Mouse (Mus musculus): ENCODE results near the gene Olfml2a. TPM values are rescaled to one million over a fixed set of nuclear protein-coding genes. Genes with fewer than 3 reads are reported as not detected.

Gene Olfml2a
- polyA plus RNA-seq, 1 experiment from 2014 or later = 0.12 TPM

DNA sequence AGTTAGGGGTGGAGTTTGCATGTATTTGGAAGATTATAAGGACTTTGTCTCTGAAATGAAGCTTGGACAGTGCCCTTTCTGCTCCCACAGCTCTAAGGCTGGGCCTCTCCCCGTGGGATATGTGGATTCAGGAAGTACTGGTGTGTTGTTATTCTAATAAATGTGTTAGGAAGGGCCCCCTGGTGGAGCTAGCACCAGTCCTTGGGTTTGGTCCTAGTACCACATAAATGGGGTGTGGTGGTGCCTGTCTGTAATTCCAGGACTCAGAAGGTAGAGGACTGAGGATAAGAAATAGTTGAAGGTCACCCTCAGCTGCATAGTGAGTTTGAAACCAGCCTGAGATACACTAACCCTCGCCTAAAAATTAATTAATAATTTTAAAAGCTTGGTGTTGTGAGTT, 41.4 kb downstream of the Olfml2a start:
- Histone ChIP-seq H3K9me3 (replicated peaks) (no peaks in the 10 kb centered on the region), H3K36me3 (no peaks in the 10 kb centered on the region), H3K9ac (no peak overlapping the region), H3K27me3 (replicated peaks) (peaks cover 19% of the 10 kb centered on the region), H3K27ac (no peak overlapping the region), H3K4me3 (no peak overlapping the region), H3K4me2 (no peak overlapping the region), H3K4me1 (peaks cover 44% of the 10 kb centered on the region)
- ATAC-seq = no peak
- WGBS (ENCODE audit: insufficient replicate concordance) = 14% methylated on average over 2 of the region's 2 CpGs

DNA sequence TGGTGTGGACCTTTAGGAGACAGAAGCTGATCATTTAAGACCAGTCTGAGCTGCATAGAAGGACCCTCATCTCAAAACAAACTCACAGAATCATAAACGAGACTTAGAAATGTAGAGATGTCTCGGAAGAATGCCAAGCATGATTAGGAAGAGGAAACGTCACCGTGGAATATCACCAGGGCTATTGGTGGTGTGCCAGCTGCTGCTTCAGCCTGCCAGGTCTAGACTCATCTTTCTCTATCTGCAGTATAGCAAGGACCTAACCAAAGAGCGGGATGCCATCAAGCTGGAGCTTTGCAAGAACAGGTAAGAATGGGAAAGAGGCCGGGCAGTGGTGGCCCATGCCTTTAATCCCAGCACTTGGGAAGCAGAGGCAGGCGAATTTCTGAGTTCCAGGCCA, 41.9 kb downstream of the Olfml2a start:
- Histone ChIP-seq H3K9me3 (replicated peaks) (no peaks in the 10 kb centered on the region), H3K27ac (no peak overlapping the region), H3K4me3 (no peak overlapping the region), H3K4me2 (no peak overlapping the region), H3K36me3 (no peaks in the 10 kb centered on the region), H3K4me1 (peaks cover 43% of the 10 kb centered on the region), H3K9ac (no peak overlapping the region), H3K27me3 (replicated peaks) (peaks cover 21% of the 10 kb centered on the region)
- 65% methylated on average over 7 of the region's 7 CpGs for WGBS (ENCODE audit: insufficient replicate concordance)
- no peak for ATAC-seq

DNA sequence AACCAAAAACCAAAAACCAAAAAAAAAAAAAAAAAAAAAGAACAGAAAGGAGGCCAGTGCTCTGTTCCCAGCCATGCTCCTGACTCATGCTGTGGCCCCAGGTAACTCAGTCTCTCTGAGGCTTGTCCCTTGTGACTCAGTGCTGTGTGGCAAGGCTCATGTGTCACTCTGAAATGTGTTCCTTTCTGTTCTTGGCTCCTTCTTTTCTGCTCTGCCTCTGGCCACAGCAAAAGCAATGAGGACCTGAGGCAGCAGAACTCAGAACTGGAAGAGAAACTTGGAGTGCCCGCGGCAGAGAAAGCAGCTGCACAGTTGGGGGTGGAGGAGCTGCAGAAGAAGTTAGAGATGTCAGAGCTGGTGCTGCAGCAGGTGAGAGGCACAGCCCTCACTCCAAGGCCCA, 42.4 kb downstream of the Olfml2a start:
- no peak for ATAC-seq
- Histone ChIP-seq H3K27ac (no peak overlapping the region), H3K27me3 (replicated peaks) (peaks cover 22% of the 10 kb centered on the region), H3K4me3 (no peak overlapping the region), H3K9ac (no peak overlapping the region), H3K4me1 (peaks cover 38% of the 10 kb centered on the region), H3K36me3 (no peaks in the 10 kb centered on the region), H3K4me2 (no peak overlapping the region), H3K9me3 (replicated peaks) (no peaks in the 10 kb centered on the region)
- 33% methylated on average over 2 of the region's 2 CpGs for WGBS (ENCODE audit: insufficient replicate concordance)

DNA sequence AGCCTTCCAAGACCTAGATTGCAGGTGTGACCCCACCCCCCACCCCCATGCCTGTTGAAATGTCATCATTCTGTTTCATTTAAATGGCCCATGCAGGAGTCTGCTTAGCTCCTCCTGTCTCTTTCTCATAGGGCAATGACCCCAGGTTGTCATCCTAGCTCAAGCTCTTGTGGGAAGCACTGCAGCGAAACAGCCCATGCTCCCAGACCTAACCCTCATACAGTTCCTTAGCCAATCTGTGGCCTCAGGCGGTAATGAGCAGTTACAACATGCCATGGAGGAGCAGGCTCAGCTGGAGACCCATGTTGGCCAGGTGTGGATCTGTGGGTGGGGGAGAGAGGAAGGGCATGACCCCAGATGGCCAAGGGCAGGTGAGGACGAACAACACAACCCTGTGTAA, 43.4 kb downstream of the Olfml2a start:
- no peak overlapping the region for H3K9ac ChIP-seq
- H3K27ac ChIP-seq = no peak overlapping the region
- no peak for ATAC-seq
- peaks cover 32% of the 10 kb centered on the region for H3K27me3 ChIP-seq (replicated peaks)
- H3K4me3 ChIP-seq = no peak overlapping the region
- peaks cover 28% of the 10 kb centered on the region for H3K4me1 ChIP-seq
- H3K36me3 ChIP-seq = no peaks in the 10 kb centered on the region
- H3K4me2 ChIP-seq = no peak overlapping the region
- 57% methylated on average over 3 of the region's 3 CpGs for WGBS (ENCODE audit: insufficient replicate concordance)
- H3K9me3 ChIP-seq (replicated peaks) = no peaks in the 10 kb centered on the region

DNA sequence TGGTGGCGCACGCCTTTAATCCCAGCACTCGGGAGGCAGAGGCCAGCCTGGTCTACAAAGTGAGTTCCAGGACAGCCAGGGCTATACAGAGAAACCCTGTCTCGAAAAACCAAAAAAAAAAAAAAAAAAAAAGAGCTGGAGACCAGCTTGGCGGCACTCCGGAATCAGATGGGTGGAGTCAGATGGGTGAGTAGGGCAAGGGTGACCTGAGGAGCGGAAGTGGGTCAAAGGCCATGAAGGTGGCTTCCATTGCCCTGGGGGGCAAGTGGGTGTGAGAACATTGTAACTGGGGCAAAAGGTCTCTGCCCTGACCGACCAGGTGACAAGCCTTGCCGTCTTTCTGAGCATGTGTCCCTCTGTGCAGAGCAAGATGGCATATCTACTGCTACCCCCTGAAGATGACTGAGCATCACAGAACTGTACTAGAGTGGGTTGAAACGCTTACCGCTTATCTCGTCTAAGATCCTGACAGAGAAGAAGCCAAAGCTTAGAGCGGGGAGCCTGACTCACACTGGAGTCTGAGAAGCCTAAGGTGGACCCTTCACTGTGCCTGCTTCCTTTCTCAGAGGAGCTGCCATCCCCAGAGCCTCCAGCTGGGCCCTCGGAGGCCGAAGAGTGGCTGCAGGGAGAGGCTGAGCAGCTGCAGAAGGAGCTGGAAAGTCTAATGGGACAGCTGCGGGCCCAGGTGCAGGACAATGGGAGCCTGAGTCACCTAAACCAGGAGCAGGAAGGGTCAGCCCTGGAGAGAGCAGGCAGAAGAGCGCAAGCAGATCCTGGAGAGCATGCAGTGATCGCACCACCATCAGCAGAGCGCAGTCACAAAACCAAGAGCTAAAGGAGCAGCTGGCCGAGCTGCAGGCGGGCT, 44.4 kb downstream of the Olfml2a start:
- H3K4me1 ChIP-seq = peaks cover 18% of the 10 kb centered on the region
- no peaks in the 10 kb centered on the region for H3K36me3 ChIP-seq
- H3K27me3 ChIP-seq (replicated peaks) = peaks cover 40% of the 10 kb centered on the region
- no peak overlapping the region for H3K9ac ChIP-seq
- H3K27ac ChIP-seq = no peak overlapping the region
- no peak overlapping the region for H3K4me2 ChIP-seq
- 67% methylated on average over 21 of the region's 21 CpGs for WGBS (ENCODE audit: insufficient replicate concordance)
- no peak overlapping the region for H3K4me3 ChIP-seq
- H3K9me3 ChIP-seq (replicated peaks) = no peaks in the 10 kb centered on the region
- ATAC-seq = no peak

DNA sequence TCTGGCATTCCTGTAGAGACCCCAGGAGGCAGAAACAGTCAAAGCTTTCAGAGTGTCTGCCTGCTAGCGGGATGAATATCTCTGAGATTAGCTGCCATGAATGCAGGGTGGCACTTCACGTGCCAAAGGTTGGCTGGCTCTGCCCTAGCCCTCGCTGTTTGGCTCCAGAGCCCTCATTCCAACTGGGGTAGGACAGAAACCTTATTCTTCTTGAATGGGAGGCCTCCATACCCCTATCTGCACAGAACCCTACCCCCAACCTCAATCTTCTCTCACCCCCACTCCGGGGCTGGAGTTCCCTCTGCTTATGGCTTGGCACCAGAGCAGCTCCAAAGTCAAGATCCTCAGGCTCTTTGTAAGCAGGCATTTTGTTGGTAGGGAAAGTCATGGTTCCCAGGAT, 46.1 kb downstream of the Olfml2a start:
- Histone ChIP-seq H3K4me3 (no peak overlapping the region), H3K9me3 (replicated peaks) (no peaks in the 10 kb centered on the region), H3K27me3 (replicated peaks) (peaks cover 42% of the 10 kb centered on the region), H3K36me3 (no peaks in the 10 kb centered on the region), H3K27ac (no peak overlapping the region), H3K9ac (no peak overlapping the region), H3K4me2 (no peak overlapping the region), H3K4me1 (peaks cover 13% of the 10 kb centered on the region)
- WGBS (ENCODE audit: insufficient replicate concordance) = 76% methylated on average over 4 of the region's 4 CpGs
- no peak for ATAC-seq

DNA sequence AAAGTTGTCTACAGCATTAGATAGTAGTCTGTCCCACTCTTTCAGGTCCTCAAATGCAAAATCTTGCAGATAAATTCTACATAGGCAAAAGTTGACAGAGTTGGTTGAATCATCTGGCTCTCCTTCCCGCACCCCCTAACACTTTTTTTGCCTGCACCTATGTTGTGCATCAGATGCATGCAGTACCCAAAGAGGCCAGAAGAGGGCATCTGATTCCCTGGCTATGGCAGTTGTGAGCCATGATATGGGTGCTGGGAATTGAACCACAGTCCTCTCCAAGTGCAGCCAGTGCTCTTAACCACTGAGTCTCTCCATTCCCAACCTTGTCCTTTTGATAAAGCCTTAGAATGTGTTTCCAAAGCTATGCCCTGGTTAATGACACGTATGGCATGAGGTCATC, 51.7 kb downstream of the Olfml2a start:
- no peak overlapping the region for H3K4me3 ChIP-seq
- peaks cover 16% of the 10 kb centered on the region for H3K9me3 ChIP-seq (replicated peaks)
- ATAC-seq = no peak
- no peak overlapping the region for H3K9ac ChIP-seq
- H3K27me3 ChIP-seq (replicated peaks) = peaks cover 21% of the 10 kb centered on the region
- H3K4me1 ChIP-seq = peaks cover 14% of the 10 kb centered on the region
- 90% methylated on average over 2 of the region's 2 CpGs for WGBS (ENCODE audit: insufficient replicate concordance)
- no peaks in the 10 kb centered on the region for H3K36me3 ChIP-seq
- H3K27ac ChIP-seq = no peak overlapping the region
- no peak overlapping the region for H3K4me2 ChIP-seq

DNA sequence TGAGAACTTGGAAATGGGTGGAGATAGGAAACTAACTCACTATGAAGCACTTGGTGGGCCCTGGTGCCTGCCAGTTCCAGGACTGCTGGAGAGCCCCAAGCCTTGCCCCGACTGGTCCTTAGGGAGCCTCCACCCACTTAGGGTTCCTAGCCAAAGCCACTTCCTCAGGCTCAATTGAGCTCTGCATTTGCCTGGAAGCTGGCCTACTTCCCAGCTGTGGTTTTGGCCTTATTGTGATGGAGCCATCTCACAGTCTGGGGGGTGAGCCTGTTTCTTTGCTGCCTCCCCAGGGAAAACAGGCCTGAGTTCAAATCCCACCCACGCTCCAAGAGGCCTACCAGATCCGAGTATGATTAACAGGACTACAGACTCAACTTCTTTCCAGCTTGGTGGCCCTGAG, 54.8 kb downstream of the Olfml2a start:
- 67% methylated on average over 3 of the region's 3 CpGs for WGBS (ENCODE audit: insufficient replicate concordance)
- no peak overlapping the region for H3K27ac ChIP-seq
- H3K27me3 ChIP-seq (replicated peaks) = no peaks in the 10 kb centered on the region
- no peak overlapping the region for H3K4me2 ChIP-seq
- no peak overlapping the region for H3K9ac ChIP-seq
- no peak for ATAC-seq
- H3K4me3 ChIP-seq = no peak overlapping the region
- peaks cover 16% of the 10 kb centered on the region for H3K9me3 ChIP-seq (replicated peaks)
- peaks cover 37% of the 10 kb centered on the region for H3K4me1 ChIP-seq
- H3K36me3 ChIP-seq = no peaks in the 10 kb centered on the region

DNA sequence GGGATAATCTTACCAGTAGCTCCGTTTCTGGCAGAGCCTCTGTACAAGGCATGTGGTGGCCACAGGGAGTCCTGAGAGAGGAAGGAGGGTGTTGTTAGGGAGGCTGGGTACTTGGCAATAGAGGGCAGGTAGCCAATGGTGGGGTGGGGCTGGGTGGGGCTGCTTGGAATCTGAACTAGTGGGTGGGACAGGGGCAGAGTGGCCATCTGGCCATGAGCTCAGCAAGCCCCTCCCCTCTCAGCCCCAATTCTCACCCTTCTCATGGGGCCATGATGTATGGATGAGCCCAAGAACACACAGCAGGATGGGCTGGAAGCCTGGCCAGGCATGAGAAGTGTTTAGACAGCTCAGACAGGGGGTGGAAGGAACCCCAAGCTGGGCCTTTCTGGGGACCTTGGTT, 55.6 kb downstream of the Olfml2a start:
- H3K36me3 ChIP-seq = no peaks in the 10 kb centered on the region
- no peak overlapping the region for H3K9ac ChIP-seq
- H3K9me3 ChIP-seq (replicated peaks) = peaks cover 16% of the 10 kb centered on the region
- H3K4me1 ChIP-seq = peaks cover 45% of the 10 kb centered on the region
- H3K4me2 ChIP-seq = no peak overlapping the region
- 50% methylated on average over 1 of the region's 1 CpGs for WGBS (ENCODE audit: insufficient replicate concordance)
- H3K4me3 ChIP-seq = no peak overlapping the region
- no peaks in the 10 kb centered on the region for H3K27me3 ChIP-seq (replicated peaks)
- ATAC-seq = no peak
- no peak overlapping the region for H3K27ac ChIP-seq

DNA sequence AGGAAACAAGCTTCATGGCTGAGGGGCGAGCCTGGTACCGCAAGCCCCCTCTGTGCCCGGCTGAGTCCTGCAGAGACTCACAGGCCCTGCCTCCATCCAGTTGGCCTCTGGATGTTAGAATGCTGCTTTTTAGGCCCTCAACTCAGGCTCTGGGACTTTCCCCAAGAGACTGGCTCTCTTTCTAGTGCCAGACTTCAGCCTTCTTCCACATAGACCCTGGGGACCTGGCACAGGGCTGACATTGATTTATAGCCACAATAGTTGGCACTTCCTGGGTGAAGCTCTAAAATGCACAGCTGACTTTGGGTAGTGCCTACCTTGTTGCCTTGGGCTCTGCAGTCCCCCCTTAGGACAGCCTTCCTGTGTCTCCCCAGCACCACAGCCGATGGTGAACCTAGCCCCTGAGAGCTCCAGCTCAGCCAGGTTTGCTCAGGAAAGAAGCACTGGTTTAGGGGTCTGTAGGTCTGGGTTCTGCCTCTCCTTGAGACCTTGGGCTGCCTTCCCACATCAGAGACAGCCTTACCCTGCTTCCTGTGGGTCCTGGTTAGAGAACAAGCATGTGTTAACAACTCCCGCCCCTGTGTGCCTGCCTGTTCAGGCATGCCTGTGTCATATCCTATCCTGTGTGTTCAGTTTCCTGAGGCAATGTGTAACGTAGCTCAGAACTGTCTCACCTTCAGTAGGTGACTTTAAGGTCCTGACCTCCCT, 56.2 kb downstream of the Olfml2a start:
- Histone ChIP-seq H3K27ac (0 out of 2 replicates have a peak overlapping the region, but pooled peaks have one; percentile 62), H3K4me2 (no peak overlapping the region), H3K27me3 (replicated peaks) (no peaks in the 10 kb centered on the region), H3K9ac (no peak overlapping the region), H3K9me3 (replicated peaks) (peaks cover 16% of the 10 kb centered on the region), H3K36me3 (no peaks in the 10 kb centered on the region), H3K4me1 (peaks cover 45% of the 10 kb centered on the region), H3K4me3 (no peak overlapping the region)
- no peak for ATAC-seq
- 82% methylated on average over 6 of the region's 6 CpGs for WGBS (ENCODE audit: insufficient replicate concordance)

DNA sequence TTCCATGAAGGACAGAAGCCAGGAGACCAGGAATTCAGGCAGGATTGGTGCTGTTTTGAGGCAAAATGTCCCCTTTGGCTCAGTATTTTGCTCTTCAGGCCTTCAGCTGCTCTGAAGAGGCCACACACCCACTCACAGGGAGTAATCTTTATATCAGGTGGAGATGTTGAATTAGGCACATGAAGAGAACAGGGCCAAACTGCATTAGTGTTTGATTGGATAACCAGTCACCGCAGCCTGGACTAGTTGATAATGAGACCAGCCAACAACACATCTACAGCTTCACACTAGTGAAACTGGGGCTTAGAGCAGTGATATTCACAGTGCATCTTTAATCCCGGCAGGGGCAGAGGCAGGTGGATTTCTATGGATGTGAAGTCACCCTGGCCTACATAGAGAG, 57.2 kb downstream of the Olfml2a start:
- H3K27me3 ChIP-seq (replicated peaks) = no peaks in the 10 kb centered on the region
- H3K27ac ChIP-seq = peak overlapping the region; percentile 62
- ATAC-seq = peak; percentile 88
- peaks cover 10% of the 10 kb centered on the region for H3K9me3 ChIP-seq (replicated peaks)
- no peak overlapping the region for H3K4me3 ChIP-seq
- H3K4me2 ChIP-seq = peak overlapping the region; percentile 13; the same call in 1 of the 2 replicates
- H3K4me1 ChIP-seq = peaks cover 45% of the 10 kb centered on the region
- WGBS (ENCODE audit: insufficient replicate concordance) = 52% methylated on average over 2 of the region's 2 CpGs
- H3K9ac ChIP-seq = no peak overlapping the region
- H3K36me3 ChIP-seq = no peaks in the 10 kb centered on the region

DNA sequence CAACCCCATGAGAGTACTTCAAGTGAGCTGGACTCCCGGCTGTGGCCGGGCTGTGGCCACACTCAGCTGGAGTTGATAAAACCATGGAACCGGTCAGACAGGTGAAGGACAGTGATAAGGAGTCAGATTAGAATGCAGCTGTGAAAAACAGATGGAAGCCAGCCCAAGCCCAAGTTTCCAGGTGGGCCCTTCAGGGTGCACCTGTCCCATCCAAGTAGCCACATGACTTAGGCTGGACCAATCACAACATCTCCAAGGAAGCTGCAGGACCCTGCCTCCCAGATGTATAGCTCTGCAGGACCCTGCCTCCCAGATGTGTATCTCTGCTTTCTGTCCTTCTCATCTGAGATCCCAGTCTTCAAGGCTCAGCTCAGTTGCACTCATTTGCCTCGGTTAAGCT, 60.2 kb downstream of the Olfml2a start:
- no peak overlapping the region for H3K9ac ChIP-seq
- 0 out of 2 replicates have a peak, but pooled peaks have one; percentile 7 for ATAC-seq
- no peak overlapping the region for H3K27ac ChIP-seq
- no peaks in the 10 kb centered on the region; the same call in 1 of the 2 replicates for H3K27me3 ChIP-seq (replicated peaks)
- no peaks in the 10 kb centered on the region for H3K9me3 ChIP-seq (replicated peaks)
- peaks cover 50% of the 10 kb centered on the region for H3K4me1 ChIP-seq
- no peak overlapping the region for H3K4me3 ChIP-seq
- 38% methylated on average over 4 of the region's 4 CpGs for WGBS (ENCODE audit: insufficient replicate concordance)
- no peak overlapping the region for H3K4me2 ChIP-seq
- no peaks in the 10 kb centered on the region for H3K36me3 ChIP-seq

Measured in liver, embryonic 12.5 days (tissue).